In the genomic region with DNA sequence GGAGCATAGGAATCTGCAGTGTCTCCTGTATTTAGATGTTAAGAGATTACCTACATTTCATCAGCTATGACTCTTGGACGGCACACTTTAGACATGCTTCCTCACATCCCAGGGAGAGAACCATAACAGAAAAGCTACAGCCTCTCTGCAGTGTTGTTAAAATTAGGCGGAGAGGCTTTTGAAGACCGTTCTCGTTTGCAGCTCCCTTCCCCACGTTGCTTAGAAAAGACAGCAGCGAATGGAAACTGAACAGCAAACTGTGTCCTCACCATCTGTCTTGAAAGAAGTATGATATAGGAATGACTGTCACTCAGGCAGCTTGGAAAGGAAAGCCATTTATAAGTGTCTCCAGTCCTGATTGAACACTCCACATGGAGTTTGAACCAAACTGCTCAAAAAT, we compare ENCODE assay signal across 16 mouse cellular contexts. TPM values are rescaled to one million over a fixed set of nuclear protein-coding genes. Genes with fewer than 3 reads are reported as not detected.
"Had no signal": no experiment of that assay in that cellular context is flagged by ENCODE, and none has a peak within 500 bp of the region (broad histone marks: within the 10 kb centered on the region; RNA-seq: fewer than 3 reads in every experiment).

No protein-coding gene starts in this region.

- H3K4me2 ChIP-seq: intestine, embryonic 15.5 days; limb, embryonic 13.5 days; midbrain, embryonic 12.5 days; neural tube, embryonic 13.5 days; stomach, embryonic 15.5 days had no signal

- DNase-seq: kidney, adult 18-20 months; kidney, postnatal 10 days; left cerebral cortex, postnatal 4 days; lung, adult 18-20 months; retina, postnatal 1 day; thymus, postnatal 36 days had no signal

- H3K4me3 ChIP-seq: intestine, embryonic 15.5 days; limb, embryonic 13.5 days; midbrain, embryonic 12.5 days; neural tube, embryonic 13.5 days; stomach, embryonic 15.5 days had no signal

- ATAC-seq: intestine, embryonic 15.5 days; midbrain, embryonic 16.5 days had no signal

- H3K27me3 ChIP-seq: intestine, embryonic 15.5 days; limb, embryonic 13.5 days; midbrain, embryonic 12.5 days; neural tube, embryonic 13.5 days; stomach, embryonic 15.5 days had no signal

- H3K27ac ChIP-seq: intestine, embryonic 15.5 days; limb, embryonic 13.5 days; liver, embryonic 14.5 days; midbrain, embryonic 12.5 days; neural tube, embryonic 13.5 days; stomach, embryonic 15.5 days had no signal

- H3K4me1 ChIP-seq: intestine, embryonic 15.5 days; limb, embryonic 13.5 days; midbrain, embryonic 12.5 days; neural tube, embryonic 13.5 days; stomach, embryonic 15.5 days had no signal

- H3K36me3 ChIP-seq: intestine, embryonic 15.5 days; limb, embryonic 13.5 days; midbrain, embryonic 12.5 days; neural tube, embryonic 13.5 days; stomach, embryonic 15.5 days had no signal

- H3K9me3 ChIP-seq: intestine, embryonic 15.5 days; limb, embryonic 13.5 days; midbrain, embryonic 12.5 days; neural tube, embryonic 13.5 days; stomach, embryonic 15.5 days had no signal

- H3K9ac ChIP-seq: intestine, embryonic 15.5 days; limb, embryonic 13.5 days; liver, embryonic 14.5 days; midbrain, embryonic 12.5 days; neural tube, embryonic 13.5 days; stomach, embryonic 15.5 days had no signal

RNA-seq across cellular contexts. Expression of a gene that starts 23.0 kb away (rescaled TPM):
- total RNA-seq: megakaryocyte-erythroid progenitor cell, adult 5-6 weeks had no signal
- polyA plus RNA-seq: liver, adult 2 months; liver, embryonic 14.5 days; spleen, adult 2 months had no signal
